Mouse (Mus musculus) ES-E14 (cell line): ENCODE results near the gene G430095P16Rik. TPM values are rescaled to one million over a fixed set of nuclear protein-coding genes. Genes with fewer than 3 reads are reported as not detected.

Experiments
- DNase-seq: peaks from one replicate; pipeline ENCODE4 v3.0.0-alpha.2; 2013; ENCODE audit warnings: low read depth, low spot score
- H3K27ac ChIP-seq: 2 replicates; pipeline ENCODE4 v1.5.1; 2012; ENCODE audit warnings: low read depth, mild to moderate bottlenecking, low read length, moderate library complexity, mixed read lengths; ENCODE audit not compliant: poor library complexity, insufficient read depth, severe bottlenecking
- H3K36me3 ChIP-seq: 2 replicates; pipeline ENCODE4 v1.6.1; 2012; ENCODE audit warnings: mild to moderate bottlenecking, low read length, moderate library complexity, mixed read lengths; ENCODE audit not compliant: control insufficient read depth, poor library complexity, insufficient read depth, severe bottlenecking
- H3K4me1 ChIP-seq, 2 experiments: fragments of 150-350 bp in 1 of 2; sonication (generic) in 1 of 2; 2 replicates each; pipeline ENCODE4 v1.6.1; 2012; ENCODE audit warnings: low read length in 2 of 2, mild to moderate bottlenecking in 1 of 2, mixed read lengths in 1 of 2; ENCODE audit not compliant: control insufficient read depth in 2 of 2, insufficient read depth in 2 of 2, poor library complexity in 1 of 2
- H3K4me3 ChIP-seq, 2 experiments: fragments of 150-350 bp in 1 of 2; sonication (generic) in 1 of 2; 2 replicates each; pipeline ENCODE4 v1.5.1; 2012; ENCODE audit warnings: low read length in 2 of 2, low read depth in 1 of 2, mild to moderate bottlenecking in 1 of 2, mixed read lengths in 1 of 2; ENCODE audit not compliant: insufficient read depth in 1 of 2, poor library complexity in 1 of 2, severe bottlenecking in 1 of 2
- H3K9ac ChIP-seq: 2 replicates; pipeline ENCODE4 v1.6.1; 2012; ENCODE audit warnings: low read depth, mild to moderate bottlenecking, low read length, mixed read lengths; ENCODE audit not compliant: poor library complexity, insufficient read depth, severe bottlenecking
- H3K9me3 ChIP-seq: fragments of 150-350 bp; sonication (generic); 2 replicates; pipeline ENCODE4 v1.6.1; 2012; ENCODE audit warnings: low read depth, mild to moderate bottlenecking, low read length; ENCODE audit not compliant: control insufficient read depth, insufficient read depth
- CHD2 ChIP-seq: IDR thresholded peaks from 2 replicates; pipeline ENCODE4 v1.6.1; 2014; ENCODE audit warnings: mild to moderate bottlenecking, low read depth, low read length, inconsistent platforms
- HCFC1 ChIP-seq: IDR thresholded peaks from 2 replicates; pipeline ENCODE4 v1.6.1; 2012; ENCODE audit warnings: low read length, inconsistent platforms, borderline replicate concordance; ENCODE audit not compliant: insufficient read depth
- MAFK ChIP-seq: IDR thresholded peaks from 2 replicates; pipeline ENCODE4 v1.6.1; 2014; ENCODE audit warnings: mild to moderate bottlenecking, low read depth, low read length, inconsistent platforms; ENCODE audit not compliant: insufficient read depth
- ZC3H11A ChIP-seq: IDR thresholded peaks from 2 replicates; pipeline ENCODE4 v1.6.1; 2012; ENCODE audit warnings: low read depth, mild to moderate bottlenecking, inconsistent platforms, low read length, borderline replicate concordance
- ZNF384 ChIP-seq: IDR thresholded peaks from 2 replicates; pipeline ENCODE4 v1.6.1; 2012; ENCODE audit warnings: low read depth, low read length, inconsistent platforms
- in situ Hi-C, 2 experiments: fragments of 600-800 bp; cut with MboI; formaldehyde crosslinking; loops; one replicate each; pipeline ENCODE4 v1.15.1; 2025; ENCODE audit warnings: low sequenced_read_pairs in 2 of 2, inconsistent platforms in 1 of 2; ENCODE audit not compliant: unreplicated experiment in 2 of 2
- total RNA-seq: library from RNA; depleted of rRNA; stranded (reverse); fragments of 300-350 nt; gene quantifications from 2 replicates; pipeline ENCODE4 v1.2.3, GENCODE M21; 2012

The G430095P16Rik gene
- total RNA-seq, 1 experiment, result 2.1 TPM

DNA sequence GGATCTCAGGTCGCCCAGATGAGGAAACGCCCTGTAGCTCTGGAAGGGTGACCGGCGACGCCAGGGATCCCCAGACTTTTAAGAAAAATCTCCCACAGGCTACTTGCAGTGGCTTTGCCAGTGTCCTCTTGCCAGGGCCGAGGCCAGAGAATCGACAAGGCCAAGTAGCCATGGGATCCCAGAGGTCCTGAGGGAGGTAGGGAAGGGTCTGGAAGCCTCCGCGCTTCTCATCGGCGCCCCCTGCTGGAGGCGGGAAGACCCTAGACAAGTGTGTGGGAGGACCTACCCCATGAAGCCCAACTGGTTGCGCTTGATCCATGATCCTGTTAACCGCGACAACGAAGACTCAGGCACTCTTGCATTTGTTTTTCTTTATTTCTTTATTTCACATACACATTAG, 18.5 kb upstream of the G430095P16Rik start:
- DNase-seq, result peak; percentile 93
- in situ Hi-C loops, result loop anchor here in 1 of 2 experiments (10.0 kb wide), 2 partner anchors 70 to 110 kb away; no protein-coding TSS in a partner anchor
- TF ChIP-seq ZNF384 (no peak), HCFC1 (no peak), MAFK (no peak), CHD2 (no peak), ZC3H11A (no peak)
- Histone ChIP-seq H3K27ac (no peak overlapping the region), H3K36me3 (peaks cover 6% of the 10 kb centered on the region), H3K4me3 (peak overlapping the region; percentile 37 to 66; a peak in 3 of 4 replicates), H3K4me1 (peaks cover 2 to 44% of the 10 kb centered on the region in 2 experiments; a peak in 2 of 4 replicates), H3K9me3 (no peaks in the 10 kb centered on the region), H3K9ac (no peak overlapping the region)

DNA sequence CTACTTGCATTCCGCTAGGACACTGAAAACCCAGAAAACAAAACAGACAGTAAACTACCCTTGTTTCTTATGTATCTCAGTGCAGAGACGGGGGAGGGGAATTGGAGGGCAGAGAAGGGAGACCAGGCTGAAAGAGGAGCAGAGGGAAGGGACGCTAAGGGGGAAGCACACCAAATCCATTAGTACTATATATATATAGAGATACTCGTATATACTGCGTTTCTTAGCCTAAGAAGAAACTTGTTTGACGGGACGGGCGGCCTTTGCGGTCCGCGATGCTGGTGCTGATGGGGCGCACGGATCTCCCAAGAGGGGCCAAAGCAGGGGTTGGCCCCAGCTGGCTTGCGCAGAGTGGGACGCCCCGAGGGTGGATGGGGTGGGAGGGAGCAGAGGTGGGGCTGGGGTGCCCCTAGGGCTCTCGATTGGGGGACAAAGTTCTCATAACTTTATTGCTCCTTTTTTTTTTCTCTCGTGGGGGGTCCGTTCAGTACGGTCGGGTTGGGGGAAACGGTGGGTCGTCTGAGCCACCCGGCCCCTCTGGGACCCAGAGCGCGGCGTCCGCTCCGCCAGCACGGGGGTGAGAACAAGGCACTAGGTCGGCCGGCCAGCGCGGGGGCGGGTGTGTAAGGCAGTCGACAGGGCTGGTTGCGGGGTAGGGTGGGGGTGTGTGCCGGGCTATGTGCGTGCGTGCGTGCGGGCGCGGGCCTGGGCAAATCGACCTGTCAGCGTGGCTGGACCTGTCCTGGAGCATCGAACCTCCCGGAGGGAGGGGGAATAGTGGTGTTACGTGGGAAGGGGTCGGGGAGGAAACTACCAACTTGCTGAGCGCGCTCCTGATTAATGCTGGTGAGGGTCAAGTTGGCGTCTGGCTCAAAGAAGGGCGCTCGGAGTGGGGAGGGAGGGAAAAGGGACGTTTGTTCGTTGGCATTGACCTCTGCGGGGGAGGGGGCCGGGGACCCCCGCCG, 17.7 kb upstream of the G430095P16Rik start:
- TF ChIP-seq ZNF384 (no peak), CHD2 (no peak)
- H3K9me3 ChIP-seq, result no peaks in the 10 kb centered on the region
- peaks cover 0 to 41% of the 10 kb centered on the region in 2 experiments; a peak in 2 of 4 replicates for H3K4me1 ChIP-seq
- no peak overlapping the region for H3K27ac ChIP-seq
- H3K4me3 ChIP-seq, result peak overlapping the region; percentile 37 to 54
- H3K36me3 ChIP-seq, result peaks cover under 1% of the 10 kb centered on the region; the same call in 1 of the 2 replicates
- no peak for DNase-seq
- in situ Hi-C loops, result loop anchor here in 1 of 2 experiments (10.0 kb wide), 2 partner anchors 70 to 110 kb away; no protein-coding TSS in a partner anchor
- peak overlapping the region; percentile 10; the same call in 1 of the 2 replicates for H3K9ac ChIP-seq

DNA sequence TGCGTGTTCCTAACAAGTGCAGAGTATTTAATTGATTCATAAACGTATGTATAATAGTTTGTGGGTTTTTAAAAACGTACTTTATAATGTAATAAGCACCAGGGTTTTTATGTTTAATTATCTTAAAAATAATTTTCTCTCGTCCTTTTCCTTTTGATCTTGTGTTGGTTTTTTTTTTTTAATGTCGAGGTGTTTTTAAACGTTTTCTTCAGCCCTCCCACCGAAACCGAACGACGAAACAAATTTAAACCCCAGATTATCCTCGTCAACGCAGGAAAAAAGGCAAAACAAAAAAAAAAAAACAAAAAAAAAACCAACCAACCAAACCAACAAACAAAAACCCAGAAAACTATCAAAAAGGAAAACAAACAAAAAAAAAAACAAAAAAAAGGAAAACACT, 16.8 kb upstream of the G430095P16Rik start:
- Histone ChIP-seq H3K4me3 (peak overlapping the region in 1 of 2 experiments; percentile 54; a peak in 2 of 4 replicates), H3K27ac (no peak overlapping the region), H3K9ac (no peak overlapping the region), H3K9me3 (no peaks in the 10 kb centered on the region), H3K4me1 (peaks cover 0 to 39% of the 10 kb centered on the region in 2 experiments; a peak in 2 of 4 replicates), H3K36me3 (no peaks in the 10 kb centered on the region)
- DNase-seq, result no peak
- TF ChIP-seq HCFC1 (no peak), MAFK (no peak), ZNF384 (no peak), CHD2 (no peak), ZC3H11A (no peak)
- in situ Hi-C loops, result loop anchor here in 1 of 2 experiments (10.0 kb wide), 2 partner anchors 69 to 109 kb away; no protein-coding TSS in a partner anchor

- in situ Hi-C loops, result loop anchor here in 1 of 2 experiments (10.0 kb wide), 2 partner anchors 68 to 108 kb away; no protein-coding TSS in a partner anchor
- Histone ChIP-seq H3K36me3 (no peaks in the 10 kb centered on the region), H3K4me1 (peaks cover 0 to 34% of the 10 kb centered on the region in 2 experiments; a peak in 2 of 4 replicates)
These were observed 16.1 kb upstream of the G430095P16Rik start for GRCm38 (mm10) chr8:84706610-84707266.

More at GRCm38 (mm10) chr8:84706610-84707266, 16.1 kb upstream of the G430095P16Rik start:
- no peaks in the 10 kb centered on the region for H3K9me3 ChIP-seq
- no peak overlapping the region for H3K9ac ChIP-seq
- TF ChIP-seq ZC3H11A (no peak), CHD2 (no peak), ZNF384 (no peak), MAFK (no peak)
- H3K4me3 ChIP-seq, result peak overlapping the region; percentile 45 to 47
- no peak overlapping the region for H3K27ac ChIP-seq
- DNase-seq, result no peak
